Mouse (Mus musculus) MEL (cell line): ENCODE data around the gene Hnrnpu. TPM values are rescaled to one million over a fixed set of nuclear protein-coding genes. Genes with fewer than 3 reads are reported as not detected.

Experiments
- DNase-seq: peaks from one replicate; pipeline ENCODE4 v3.0.0; 2011; ENCODE audit warnings: low read depth, low spot score
- H3K27ac ChIP-seq: 2 replicates; pipeline ENCODE4 v1.5.1; 2012; ENCODE audit warnings: low read depth, mild to moderate bottlenecking, control low read depth, low read length, moderate library complexity; ENCODE audit not compliant: control insufficient read depth
- H3K27me3 ChIP-seq, 2 experiments: fragments of 150-350 bp in 1 of 2; sonication (generic) in 1 of 2; 2 replicates each; pipeline ENCODE4 v1.6.1; 2012; ENCODE audit warnings: low read length in 2 of 2, mild to moderate bottlenecking in 2 of 2, improper control_type of control experiment in 1 of 2, moderate library complexity in 1 of 2; ENCODE audit not compliant: insufficient read depth in 2 of 2, control insufficient read depth in 1 of 2
- H3K36me3 ChIP-seq, 2 experiments: 2 replicates each; pipeline ENCODE4 v1.6.1; 2012 to 2014; ENCODE audit warnings: low read length in 2 of 2, improper control_type of control experiment in 1 of 2, inconsistent platforms in 1 of 2, mild to moderate bottlenecking in 1 of 2; ENCODE audit not compliant: insufficient read depth in 2 of 2, control insufficient read depth in 1 of 2
- H3K4me1 ChIP-seq, 2 experiments: fragments of 150-350 bp in 1 of 2; sonication (generic) in 1 of 2; 2 replicates each; pipeline ENCODE4 v1.6.1; 2012; ENCODE audit warnings: low read length in 2 of 2, improper control_type of control experiment in 1 of 2, mild to moderate bottlenecking in 1 of 2; ENCODE audit not compliant: insufficient read depth in 2 of 2, control insufficient read depth in 1 of 2
- H3K4me3 ChIP-seq, 2 experiments: fragments of 150-350 bp in 1 of 2; sonication (generic) in 1 of 2; 2 replicates each; pipeline ENCODE4 v1.5.1; 2012; ENCODE audit warnings: low read depth in 2 of 2, low read length in 2 of 2, mild to moderate bottlenecking in 2 of 2, moderate library complexity in 2 of 2, control low read depth in 1 of 2, improper control_type of control experiment in 1 of 2; ENCODE audit not compliant: control insufficient read depth in 1 of 2, insufficient read depth in 1 of 2
- H3K79me2 ChIP-seq: 2 replicates; pipeline ENCODE4 v1.6.1; 2012; ENCODE audit warnings: mild to moderate bottlenecking, low read length, moderate library complexity; ENCODE audit not compliant: control insufficient read depth, poor library complexity, insufficient read depth
- H3K9ac ChIP-seq: 2 replicates; pipeline ENCODE4 v1.6.1; 2012; ENCODE audit warnings: low read depth, mild to moderate bottlenecking, control low read depth, low read length, moderate library complexity; ENCODE audit not compliant: control insufficient read depth, poor library complexity, severe bottlenecking
- H3K9me3 ChIP-seq: fragments of 150-350 bp; sonication (generic); replicated peaks from 2 replicates; pipeline ENCODE4 v1.6.1; 2012; ENCODE audit warnings: mild to moderate bottlenecking, low read length, improper control_type of control experiment, moderate library complexity; ENCODE audit not compliant: insufficient read depth
- BHLHE40 ChIP-seq: IDR thresholded peaks from 2 replicates; pipeline ENCODE4 v1.6.1; 2012; ENCODE audit warnings: low read depth, mild to moderate bottlenecking, inconsistent platforms, low read length, improper control_type of control experiment, borderline replicate concordance
- CHD1 ChIP-seq: IDR thresholded peaks from 2 replicates; pipeline ENCODE4 v1.6.1; 2012; ENCODE audit warnings: low read depth, mild to moderate bottlenecking, inconsistent platforms, low read length, improper control_type of control experiment
- CHD2 ChIP-seq: IDR thresholded peaks from 2 replicates; pipeline ENCODE4 v1.6.1; 2011; ENCODE audit warnings: low read length, improper control_type of control experiment
- CTCF ChIP-seq, 3 experiments: IDR thresholded peaks in 2 of 3; conservative IDR thresholded peaks in 1 of 3; 2 replicates each; pipeline ENCODE4 v1.5.1; 2011 to 2012; ENCODE audit warnings: low read length in 3 of 3, low read depth in 2 of 3, mild to moderate bottlenecking in 2 of 3, improper control_type of control experiment in 1 of 3, inconsistent platforms in 1 of 3, mixed read lengths in 1 of 3, moderate library complexity in 1 of 3; ENCODE audit not compliant: control insufficient read depth in 1 of 3, insufficient read depth in 1 of 3, poor library complexity in 1 of 3, severe bottlenecking in 1 of 3
- ELF1 ChIP-seq: IDR thresholded peaks from 2 replicates; pipeline ENCODE4 v1.6.1; 2014; ENCODE audit warnings: low read depth, mild to moderate bottlenecking, inconsistent platforms, low read length, improper control_type of control experiment, moderate library complexity
- EP300 ChIP-seq, 2 experiments: IDR thresholded peaks; 2 replicates each; pipeline ENCODE4 v1.6.1; 2011; ENCODE audit warnings: improper control_type of control experiment in 2 of 2, low read length in 2 of 2, low read depth in 1 of 2, mild to moderate bottlenecking in 1 of 2
- ETS1 ChIP-seq: IDR thresholded peaks from 2 replicates; pipeline ENCODE4 v1.6.1; 2012; ENCODE audit warnings: low read depth, mild to moderate bottlenecking, inconsistent platforms, low read length, improper control_type of control experiment, moderate library complexity
- GABPA ChIP-seq: IDR thresholded peaks from 2 replicates; pipeline ENCODE4 v1.6.1; 2012; ENCODE audit warnings: low read depth, mild to moderate bottlenecking, inconsistent platforms, low read length, improper control_type of control experiment, moderate library complexity
- HCFC1 ChIP-seq: IDR thresholded peaks from 2 replicates; pipeline ENCODE4 v1.6.1; 2012; ENCODE audit warnings: low read depth, mild to moderate bottlenecking, inconsistent platforms, low read length, improper control_type of control experiment, moderate library complexity
- JUND ChIP-seq: IDR thresholded peaks from 2 replicates; pipeline ENCODE4 v1.6.1; 2011; ENCODE audit warnings: low read depth, mild to moderate bottlenecking, improper control_type of control experiment, low read length
- KAT2A ChIP-seq: conservative IDR thresholded peaks from 2 replicates; pipeline ENCODE4 v1.6.1; 2012; ENCODE audit warnings: low read depth, low read length, improper control_type of control experiment, inconsistent platforms
- MAFK ChIP-seq: IDR thresholded peaks from 2 replicates; pipeline ENCODE4 v1.6.1; 2011; ENCODE audit warnings: low read depth, mild to moderate bottlenecking, low read length, improper control_type of control experiment, borderline replicate concordance
- MAX ChIP-seq: IDR thresholded peaks from 2 replicates; pipeline ENCODE4 v1.6.1; 2011; ENCODE audit warnings: low read length, improper control_type of control experiment
- MAZ ChIP-seq: IDR thresholded peaks from 2 replicates; pipeline ENCODE4 v1.6.1; 2012; ENCODE audit warnings: low read depth, mild to moderate bottlenecking, inconsistent platforms, low read length, improper control_type of control experiment
- MEF2A ChIP-seq: IDR thresholded peaks from 2 replicates; pipeline ENCODE4 v1.6.1; 2014; ENCODE audit warnings: low read depth, mild to moderate bottlenecking, inconsistent platforms, low read length, improper control_type of control experiment; ENCODE audit not compliant: poor library complexity, insufficient replicate concordance, severe bottlenecking; ENCODE audit errors: extremely low read depth
- MXI1 ChIP-seq: IDR thresholded peaks from 2 replicates; pipeline ENCODE4 v1.6.1; 2011; ENCODE audit warnings: mild to moderate bottlenecking, low read depth, low read length, improper control_type of control experiment
- MYB ChIP-seq: IDR thresholded peaks from 2 replicates; pipeline ENCODE4 v1.6.1; 2011; ENCODE audit warnings: mild to moderate bottlenecking, low read depth, low read length, improper control_type of control experiment
- MYC ChIP-seq: IDR thresholded peaks from 2 replicates; pipeline ENCODE4 v1.6.1; 2011; ENCODE audit warnings: low read depth, mild to moderate bottlenecking, low read length, improper control_type of control experiment, moderate library complexity
- NELFE ChIP-seq: IDR thresholded peaks from 2 replicates; pipeline ENCODE4 v1.6.1; 2011; ENCODE audit warnings: low read depth, low read length, improper control_type of control experiment
- NRF1 ChIP-seq: IDR thresholded peaks from 2 replicates; pipeline ENCODE4 v1.6.1; 2014; ENCODE audit warnings: low read depth, mild to moderate bottlenecking, inconsistent platforms, low read length, improper control_type of control experiment, moderate library complexity; ENCODE audit not compliant: poor library complexity, insufficient read depth, severe bottlenecking
- POLR2A ChIP-seq, 2 experiments: IDR thresholded peaks; 2 replicates each; pipeline ENCODE4 v1.6.1; 2011 to 2012; ENCODE audit warnings: low read length in 2 of 2, mild to moderate bottlenecking in 2 of 2, control low read depth in 1 of 2, improper control_type of control experiment in 1 of 2, low read depth in 1 of 2, moderate library complexity in 1 of 2; ENCODE audit not compliant: control insufficient read depth in 1 of 2, insufficient read depth in 1 of 2, poor library complexity in 1 of 2
- POLR2AphosphoS2 ChIP-seq: IDR thresholded peaks from 2 replicates; pipeline ENCODE4 v1.6.1; 2011; ENCODE audit warnings: low read length, improper control_type of control experiment
- POLR2AphosphoS5 ChIP-seq: IDR thresholded peaks from 2 replicates; pipeline ENCODE4 v1.6.1; 2012; ENCODE audit warnings: low read depth, borderline replicate concordance, mild to moderate bottlenecking, inconsistent platforms, low read length, moderate library complexity, mixed read lengths
- RAD21 ChIP-seq: IDR thresholded peaks from 2 replicates; pipeline ENCODE4 v1.6.1; 2011; ENCODE audit warnings: mild to moderate bottlenecking, low read depth, low read length, improper control_type of control experiment
- RCOR1 ChIP-seq: IDR thresholded peaks from 2 replicates; pipeline ENCODE4 v1.6.1; 2012; ENCODE audit warnings: low read depth, mild to moderate bottlenecking, inconsistent platforms, low read length, improper control_type of control experiment
- SIN3A ChIP-seq: IDR thresholded peaks from 2 replicates; pipeline ENCODE4 v1.6.1; 2012; ENCODE audit warnings: low read length, improper control_type of control experiment, inconsistent platforms
- SMC3 ChIP-seq: IDR thresholded peaks from 2 replicates; pipeline ENCODE4 v1.6.1; 2011; ENCODE audit warnings: low read depth, low read length, improper control_type of control experiment
- TAL1 ChIP-seq: IDR thresholded peaks from 2 replicates; pipeline ENCODE4 v1.6.1; 2012; ENCODE audit warnings: mild to moderate bottlenecking, inconsistent platforms, low read length, moderate library complexity, mixed read lengths
- TBP ChIP-seq: IDR thresholded peaks from 2 replicates; pipeline ENCODE4 v1.8.0; 2011; ENCODE audit warnings: low read depth, low read length, improper control_type of control experiment
- TCF12 ChIP-seq: IDR thresholded peaks from 2 replicates; pipeline ENCODE4 v1.6.1; 2014; ENCODE audit warnings: low read depth, mild to moderate bottlenecking, inconsistent platforms, low read length, improper control_type of control experiment, moderate library complexity
- UBTF ChIP-seq: IDR thresholded peaks from 2 replicates; pipeline ENCODE4 v1.6.1; 2012; ENCODE audit warnings: low read depth, mild to moderate bottlenecking, inconsistent platforms, low read length, improper control_type of control experiment, moderate library complexity, borderline replicate concordance; ENCODE audit not compliant: insufficient read depth
- USF1 ChIP-seq: IDR thresholded peaks from 2 replicates; pipeline ENCODE4 v1.6.1; 2014; ENCODE audit warnings: low read depth, mild to moderate bottlenecking, inconsistent platforms, low read length, improper control_type of control experiment, moderate library complexity
- USF2 ChIP-seq, 2 experiments: IDR thresholded peaks; 2 replicates each; pipeline ENCODE4 v1.6.1; 2011 to 2012; ENCODE audit warnings: improper control_type of control experiment in 2 of 2, low read length in 2 of 2, borderline replicate concordance in 1 of 2, inconsistent platforms in 1 of 2, low read depth in 1 of 2, mild to moderate bottlenecking in 1 of 2; ENCODE audit not compliant: insufficient read depth in 1 of 2
- ZC3H11A ChIP-seq: IDR thresholded peaks from 2 replicates; pipeline ENCODE4 v1.6.1; 2012; ENCODE audit warnings: low read depth, mild to moderate bottlenecking, inconsistent platforms, low read length, improper control_type of control experiment
- ZKSCAN1 ChIP-seq: IDR thresholded peaks from 2 replicates; pipeline ENCODE4 v1.6.1; 2012; ENCODE audit warnings: low read depth, mild to moderate bottlenecking, inconsistent platforms, low read length, improper control_type of control experiment, moderate library complexity
- ZMIZ1 ChIP-seq: IDR thresholded peaks from 2 replicates; pipeline ENCODE4 v1.6.1; 2012; ENCODE audit warnings: low read depth, mild to moderate bottlenecking, inconsistent platforms, low read length, improper control_type of control experiment, moderate library complexity
- ZNF384 ChIP-seq: IDR thresholded peaks from 2 replicates; pipeline ENCODE4 v1.6.1; 2012; ENCODE audit warnings: low read depth, mild to moderate bottlenecking, inconsistent platforms, low read length, improper control_type of control experiment
- polyA plus RNA-seq, 2 experiments: library from polyadenylated mRNA; stranded (reverse) in 1 of 2; unstranded in 1 of 2; fragments of >175 nt in 1 of 2; fragments of >200 nt in 1 of 2; gene quantifications; 2 replicates each; pipeline versions ENCODE4 v1.2.1 to v1.2.4; 2012; ENCODE audit warnings: low replicate concordance in 2 of 2, low read depth in 1 of 2; ENCODE audit not compliant: insufficient read length in 2 of 2, insufficient read depth in 1 of 2, missing spikeins in 1 of 2
- total RNA-seq: library from RNA; depleted of rRNA; stranded (reverse); fragments of 300-350 nt; gene quantifications from 2 replicates; pipeline ENCODE4 v1.2.3, GENCODE M21; 2012

The Hnrnpu gene
- total and polyA plus RNA-seq, 3 experiments: 373 to 2,754 (median 789) TPM

GRCm38 (mm10) chr1:178369272-178369651, 31.7 kb upstream of the Hnrnpu start:
- no peaks in the 10 kb centered on the region for H3K27me3 ChIP-seq
- DNase-seq: peak; percentile 89
- H3K79me2 ChIP-seq: peaks cover 4% of the 10 kb centered on the region; the same call in 1 of the 2 replicates
- H3K4me1 ChIP-seq: peaks cover 3 to 14% of the 10 kb centered on the region in 2 experiments
- H3K36me3 ChIP-seq: peaks cover 0 to 8% of the 10 kb centered on the region in 2 experiments; a peak in 2 of 4 replicates
- no peaks in the 10 kb centered on the region for H3K9me3 ChIP-seq
- peak overlapping the region; percentile 64 to 65 for H3K4me3 ChIP-seq
- H3K27ac ChIP-seq: peak overlapping the region; percentile 90
- H3K9ac ChIP-seq: peak overlapping the region; percentile 83
- TF ChIP-seq KAT2A: no peak
- no peak; the same call in 1 of the 2 replicates for TF ChIP-seq MAZ
- TF ChIP-seq EP300 (IDR thresholded peaks at IDR 0.05; ENCODE audit: low read depth in 1 of 2, low read length in 2 of 2): peak in 1 of 2 experiments; percentile 59; a peak in 2 of 4 replicates
- no peak for TF ChIP-seq SMC3
- TF ChIP-seq ZKSCAN1: no peak
- TF ChIP-seq MEF2A: no peak
- 0 out of 2 replicates have a peak, but pooled peaks have one; percentile 11 for TF ChIP-seq MYB
- TF ChIP-seq TBP: peak; percentile 81
- TF ChIP-seq RAD21: no peak
- TF ChIP-seq SIN3A: peak; percentile 61; the same call in 1 of the 2 replicates
- TF ChIP-seq UBTF: no peak
- TF ChIP-seq USF2 (IDR thresholded peaks at IDR 0.05; ENCODE audit: borderline replicate concordance in 1 of 2, insufficient read depth in 1 of 2, low read depth in 1 of 2, low read length in 2 of 2): no peak
- TF ChIP-seq ELF1: peak; percentile 65; the same call in 1 of the 2 replicates
- peak; percentile 60 for TF ChIP-seq CHD2
- no peak for TF ChIP-seq JUND
- no peak; the same call in 1 of the 2 replicates for TF ChIP-seq RCOR1
- no peak for TF ChIP-seq USF1
- peak; percentile 86 for TF ChIP-seq MXI1
- TF ChIP-seq ZNF384: no peak; the same call in 1 of the 2 replicates
- no peak; the same call in 1 of the 2 replicates for TF ChIP-seq ZMIZ1
- peak; percentile 44; the same call in 1 of the 2 replicates for TF ChIP-seq CHD1
- TF ChIP-seq MAX: no peak
- no peak for TF ChIP-seq TAL1
- no peak for TF ChIP-seq CTCF (IDR thresholded peaks at IDR 0.05 in 2 of 3, conservative IDR thresholded peaks at IDR 0.05 in 1 of 3; ENCODE audit: control insufficient read depth in 1 of 3, insufficient read depth in 1 of 3, low read depth in 2 of 3, low read length in 3 of 3, poor library complexity in 1 of 3, severe bottlenecking in 1 of 3)
- no peak; the same call in 1 of the 2 replicates for TF ChIP-seq ETS1
- no peak for TF ChIP-seq BHLHE40
- TF ChIP-seq POLR2AphosphoS2: no peak
- peak; percentile 7; the same call in 1 of the 2 replicates for TF ChIP-seq NELFE
- peak in 1 of 2 experiments; percentile 51; a peak in 1 of 4 replicates for TF ChIP-seq POLR2A (IDR thresholded peaks at IDR 0.05; ENCODE audit: control insufficient read depth in 1 of 2, insufficient read depth in 1 of 2, low read depth in 1 of 2, low read length in 2 of 2, poor library complexity in 1 of 2)
- no peak for TF ChIP-seq NRF1
- TF ChIP-seq GABPA: no peak
- no peak for TF ChIP-seq MAFK
- TF ChIP-seq HCFC1: no peak; the same call in none of the 2 replicates
- TF ChIP-seq TCF12: 0 out of 2 replicates have a peak, but pooled peaks have one; percentile 5
- no peak for TF ChIP-seq ZC3H11A
- TF ChIP-seq POLR2AphosphoS5: no peak
- TF ChIP-seq MYC: peak; percentile 88
